Mouse (Mus musculus) midbrain, embryonic 10.5 days (tissue): ENCODE data around the gene Gse1. TPM values are rescaled to one million over a fixed set of nuclear protein-coding genes. Genes with fewer than 3 reads are reported as not detected.

Source experiments
- DNase-seq: peaks from one replicate; pipeline ENCODE4 v3.0.0-alpha.2; 2017; ENCODE audit warnings: low spot score
- H3K27ac ChIP-seq: fragments of 300-500 bp; sonication (generic); replicated peaks from 2 replicates; pipeline ENCODE4 v1.5.1; 2016; ENCODE audit warnings: mild to moderate bottlenecking
- H3K27me3 ChIP-seq: fragments of 300-500 bp; sonication (generic); 2 replicates; pipeline ENCODE4 v1.6.1; 2016; ENCODE audit warnings: low read depth, mild to moderate bottlenecking; ENCODE audit not compliant: poor library complexity, severe bottlenecking
- H3K36me3 ChIP-seq: fragments of 300-500 bp; sonication (generic); 2 replicates; pipeline ENCODE4 v1.6.1; 2016; ENCODE audit warnings: mild to moderate bottlenecking, moderate library complexity
- H3K4me1 ChIP-seq: fragments of 300-500 bp; sonication (generic); 2 replicates; pipeline ENCODE4 v1.6.1; 2016
- H3K4me3 ChIP-seq: fragments of 300-500 bp; sonication (generic); 2 replicates; pipeline ENCODE4 v1.5.1; 2016; ENCODE audit warnings: mild to moderate bottlenecking, moderate library complexity
- H3K9me3 ChIP-seq: fragments of 300-500 bp; sonication (generic); replicated peaks from 2 replicates; pipeline ENCODE4 v1.6.1; 2016; ENCODE audit warnings: mild to moderate bottlenecking
- WGBS: fragments of 180-500 bp; shearing (Covaris S2); methylation state at CpG from one replicate; pipeline ENCODE4 v1.1.7; 2016; 5-methylcytosine and 5-hydroxymethylcytosine counted together
- polyA plus RNA-seq: library from polyadenylated mRNA; unstranded; fragments of >200 nt; fragmentation: Nextera tagmentation; extraction: Ambion mirVana; gene quantifications from 2 replicates; pipeline ENCODE4 v1.2.1, GENCODE M21; 2016

The Gse1 gene
- polyA plus RNA-seq, 1 experiment from 2014 or later, result 12.7 TPM

- Histone ChIP-seq H3K9me3 (no peaks in the 10 kb centered on the region), H3K4me1 (peaks cover 100% of the 10 kb centered on the region), H3K4me3 (no peak overlapping the region), H3K27ac (peak overlapping the region; percentile 0; the same call in 1 of the 2 replicates), H3K27me3 (peaks cover 22% of the 10 kb centered on the region; the same call in 1 of the 2 replicates), H3K36me3 (peaks cover 56% of the 10 kb centered on the region)
- no peak for DNase-seq
- 96% methylated on average over 18 of the region's 18 CpGs for WGBS
Measured at GRCm38 (mm10) chr8:120554466-120555039, 326.3 kb downstream of the Gse1 start.

- DNase-seq, result no peak
- H3K27me3 ChIP-seq, result peaks cover 7% of the 10 kb centered on the region; the same call in 1 of the 2 replicates
- no peaks in the 10 kb centered on the region for H3K9me3 ChIP-seq
- peaks cover 100% of the 10 kb centered on the region for H3K4me1 ChIP-seq
- 66% methylated on average over 20 of the region's 20 CpGs for whole genome bisulfite sequencing
- peaks cover 56% of the 10 kb centered on the region for H3K36me3 ChIP-seq
- peak overlapping the region; percentile 18; the same call in 1 of the 2 replicates for H3K4me3 ChIP-seq
- peak overlapping the region; percentile 84 for H3K27ac ChIP-seq
Measured at GRCm38 (mm10) chr8:120556198-120556892, 328.1 kb downstream of the Gse1 start.

- 0 out of 2 replicates have a peak overlapping the region, but pooled peaks have one; percentile 18 for H3K4me3 ChIP-seq
- H3K27ac ChIP-seq, result peak overlapping the region; percentile 84
- WGBS, result 54% methylated on average over 15 of the region's 15 CpGs
- peaks cover 56% of the 10 kb centered on the region for H3K36me3 ChIP-seq
- peak; percentile 50 for DNase-seq
- H3K27me3 ChIP-seq, result peaks cover 7% of the 10 kb centered on the region; the same call in 1 of the 2 replicates
- H3K9me3 ChIP-seq, result no peaks in the 10 kb centered on the region
- peaks cover 100% of the 10 kb centered on the region for H3K4me1 ChIP-seq
Measured at GRCm38 (mm10) chr8:120557170-120557965, 329.1 kb downstream of the Gse1 start.

- peaks cover 7% of the 10 kb centered on the region; the same call in 1 of the 2 replicates for H3K27me3 ChIP-seq
- H3K4me3 ChIP-seq, result no peak overlapping the region
- WGBS, result 74% methylated on average over 4 of the region's 4 CpGs
- peak overlapping the region; percentile 84 for H3K27ac ChIP-seq
- H3K9me3 ChIP-seq, result no peaks in the 10 kb centered on the region
- peaks cover 100% of the 10 kb centered on the region for H3K4me1 ChIP-seq
- H3K36me3 ChIP-seq, result peaks cover 58% of the 10 kb centered on the region
- DNase-seq, result no peak
Measured at GRCm38 (mm10) chr8:120558162-120558561, 329.9 kb downstream of the Gse1 start.

GRCm38 (mm10) chr8:120559654-120560053, 331.4 kb downstream of the Gse1 start:
- WGBS, result 13% methylated on average over 11 of the region's 11 CpGs

GRCm38 (mm10) chr8:120560535-120560934, 332.3 kb downstream of the Gse1 start:
- Histone ChIP-seq H3K36me3 (peaks cover 46% of the 10 kb centered on the region), H3K4me1 (peaks cover 100% of the 10 kb centered on the region), H3K27me3 (peaks cover 7% of the 10 kb centered on the region; the same call in 1 of the 2 replicates), H3K9me3 (no peaks in the 10 kb centered on the region), H3K27ac (peak overlapping the region; percentile 76), H3K4me3 (no peak overlapping the region; the same call in 1 of the 2 replicates)
- DNase-seq, result no peak
- WGBS, result 76% methylated on average over 5 of the region's 5 CpGs

More at GRCm38 (mm10) chr8:120559654-120560053, 331.4 kb downstream of the Gse1 start:
- H3K36me3 ChIP-seq, result peaks cover 50% of the 10 kb centered on the region
- DNase-seq, result peak; percentile 46
- no peaks in the 10 kb centered on the region for H3K9me3 ChIP-seq
- 0 out of 2 replicates have a peak overlapping the region, but pooled peaks have one; percentile 16 for H3K4me3 ChIP-seq
- peak overlapping the region; percentile 76 for H3K27ac ChIP-seq
- H3K27me3 ChIP-seq, result peaks cover 7% of the 10 kb centered on the region; the same call in 1 of the 2 replicates
- peaks cover 100% of the 10 kb centered on the region for H3K4me1 ChIP-seq

GRCm38 (mm10) chr8:120561539-120562435, 333.5 kb downstream of the Gse1 start:
- H3K36me3 ChIP-seq, result peaks cover 47% of the 10 kb centered on the region
- no peak overlapping the region for H3K4me3 ChIP-seq
- no peaks in the 10 kb centered on the region for H3K9me3 ChIP-seq
- DNase-seq, result no peak
- peak overlapping the region; percentile 29; the same call in 1 of the 2 replicates for H3K27ac ChIP-seq
- peaks cover 100% of the 10 kb centered on the region for H3K4me1 ChIP-seq
- WGBS, result 85% methylated on average over 22 of the region's 22 CpGs
- peaks cover 7% of the 10 kb centered on the region; the same call in 1 of the 2 replicates for H3K27me3 ChIP-seq

- H3K36me3 ChIP-seq, result peaks cover 55% of the 10 kb centered on the region
- WGBS, result 80% methylated on average over 18 of the region's 18 CpGs
- no peaks in the 10 kb centered on the region for H3K9me3 ChIP-seq
- no peak for DNase-seq
- peaks cover 93% of the 10 kb centered on the region for H3K4me1 ChIP-seq
- no peak overlapping the region; the same call in 1 of the 2 replicates for H3K4me3 ChIP-seq
- H3K27ac ChIP-seq, result peak overlapping the region; percentile 77
- 0 out of 2 replicates have a peak, but pooled peaks cover 7% of the 10 kb centered on the region for H3K27me3 ChIP-seq
Measured at GRCm38 (mm10) chr8:120562680-120563347, 334.6 kb downstream of the Gse1 start.

GRCm38 (mm10) chr8:120563348-120563724, 335.1 kb downstream of the Gse1 start:
- Histone ChIP-seq H3K36me3 (peaks cover 55% of the 10 kb centered on the region), H3K27ac (peak overlapping the region; percentile 77), H3K9me3 (no peaks in the 10 kb centered on the region), H3K27me3 (0 out of 2 replicates have a peak, but pooled peaks cover 6% of the 10 kb centered on the region), H3K4me1 (peaks cover 93% of the 10 kb centered on the region), H3K4me3 (peak overlapping the region; percentile 29; the same call in 1 of the 2 replicates)
- 17% methylated on average over 8 of the region's 8 CpGs for WGBS
- peak; percentile 46 for DNase-seq

- WGBS, result 24% methylated on average over 20 of the region's 20 CpGs
- no peaks in the 10 kb centered on the region for H3K27me3 ChIP-seq
- H3K9me3 ChIP-seq, result no peaks in the 10 kb centered on the region
- H3K4me1 ChIP-seq, result peaks cover 89% of the 10 kb centered on the region
- peak overlapping the region; percentile 29; the same call in 1 of the 2 replicates for H3K4me3 ChIP-seq
- H3K27ac ChIP-seq, result peak overlapping the region; percentile 77
- H3K36me3 ChIP-seq, result peaks cover 55% of the 10 kb centered on the region
- DNase-seq, result peak; percentile 75
Measured at GRCm38 (mm10) chr8:120563851-120564837, 335.9 kb downstream of the Gse1 start.
